Mouse (Mus musculus) hindbrain, embryonic 15.5 days (tissue): ENCODE data around the gene Aida. TPM values are rescaled to one million over a fixed set of nuclear protein-coding genes. Genes with fewer than 3 reads are reported as not detected.

Source experiments
- ATAC-seq: fragments of 200-750 bp; cut with Nextera tagmentation; 2 replicates; pipeline ENCODE4 v1.8.0; 2017; ENCODE audit warnings: low read depth, moderate number of reproducible peaks, moderate TSS enrichment; ENCODE audit not compliant: low FRiP score
- H3K27ac ChIP-seq: fragments of 300-500 bp; sonication (generic); replicated peaks from 2 replicates; pipeline ENCODE4 v1.5.1; 2015; ENCODE audit warnings: mild to moderate bottlenecking, inconsistent platforms
- H3K27me3 ChIP-seq: fragments of 300-500 bp; sonication (generic); 2 replicates; pipeline ENCODE4 v1.6.1; 2015; ENCODE audit warnings: control low read depth, inconsistent platforms
- H3K36me3 ChIP-seq: fragments of 300-500 bp; sonication (generic); 2 replicates; pipeline ENCODE4 v1.6.1; 2015; ENCODE audit warnings: control low read depth, inconsistent platforms
- H3K4me1 ChIP-seq: fragments of 300-500 bp; sonication (generic); replicated peaks from 2 replicates; pipeline ENCODE4 v1.6.1; 2015; ENCODE audit warnings: control low read depth, inconsistent platforms
- H3K4me2 ChIP-seq: fragments of 300-500 bp; sonication (generic); 2 replicates; pipeline ENCODE4 v1.6.1; 2015; ENCODE audit warnings: moderate library complexity, mild to moderate bottlenecking, inconsistent platforms
- H3K4me3 ChIP-seq: fragments of 300-500 bp; sonication (generic); 2 replicates; pipeline ENCODE4 v1.5.1; 2015; ENCODE audit warnings: mild to moderate bottlenecking, inconsistent platforms
- H3K9ac ChIP-seq: fragments of 300-500 bp; sonication (generic); 2 replicates; pipeline ENCODE4 v1.6.1; 2015; ENCODE audit warnings: inconsistent platforms
- H3K9me3 ChIP-seq: fragments of 300-500 bp; sonication (generic); 2 replicates; pipeline ENCODE4 v1.6.1; 2016; ENCODE audit warnings: control low read depth, inconsistent platforms
- WGBS: fragments of 180-500 bp; shearing (Covaris S2); methylation state at CpG from one replicate; pipeline ENCODE4 v1.1.7; 2015; 5-methylcytosine and 5-hydroxymethylcytosine counted together
- polyA plus RNA-seq: library from polyadenylated mRNA; unstranded; fragments of >200 nt; fragmentation: Nextera tagmentation; extraction: Ambion mirVana; gene quantifications from 2 replicates; pipeline ENCODE4 v1.2.1, GENCODE M21; 2015

The Aida gene
- polyA plus RNA-seq = 60.4 and 61.1 TPM in 2 replicates

- 1% methylated on average over 26 of the region's 26 CpGs for WGBS
- Histone ChIP-seq H3K9me3 (no peaks in the 10 kb centered on the region), H3K4me2 (peak within 1 kb of the TSS; percentile 56), H3K4me3 (peak within 1 kb of the TSS; percentile 48), H3K9ac (peak within 1 kb of the TSS; percentile 60), H3K27ac (peak within 1 kb of the TSS; percentile 86), H3K4me1 (peaks cover 4% of the 10 kb centered on the region; the same call in 1 of the 2 replicates), H3K36me3 (0 out of 2 replicates have a peak, but pooled peaks cover 7% of the 10 kb centered on the region), H3K27me3 (no peaks in the 10 kb centered on the region)
- peak; percentile 9 for ATAC-seq
Measured at GRCm38 (mm10) chr1:183296465-183296864, at the start of gene Aida. Gene Aida, plus strand, starts transcription at chr1:183296590.

GRCm38 (mm10) chr1:183248144-183248543, 48.2 kb upstream of the Aida start:
- Histone ChIP-seq H3K9ac (no peak overlapping the region), H3K9me3 (no peaks in the 10 kb centered on the region), H3K4me1 (peaks cover 8% of the 10 kb centered on the region), H3K36me3 (no peaks in the 10 kb centered on the region), H3K4me2 (no peak overlapping the region), H3K27me3 (no peaks in the 10 kb centered on the region), H3K27ac (no peak overlapping the region), H3K4me3 (no peak overlapping the region)
- WGBS = 52% methylated on average over 1 of the region's 1 CpGs
- no peak for ATAC-seq

- H3K9ac ChIP-seq = no peak overlapping the region
- WGBS = 54% methylated on average over 4 of the region's 4 CpGs
- H3K4me3 ChIP-seq = no peak overlapping the region
- no peaks in the 10 kb centered on the region for H3K36me3 ChIP-seq
- ATAC-seq = no peak
- H3K9me3 ChIP-seq = no peaks in the 10 kb centered on the region
- H3K4me2 ChIP-seq = no peak overlapping the region
- no peaks in the 10 kb centered on the region for H3K27me3 ChIP-seq
- peaks cover 8% of the 10 kb centered on the region for H3K4me1 ChIP-seq
- no peak overlapping the region for H3K27ac ChIP-seq
Measured at GRCm38 (mm10) chr1:183250612-183251011, 45.8 kb upstream of the Aida start.

- H3K36me3 ChIP-seq = no peaks in the 10 kb centered on the region
- H3K4me2 ChIP-seq = no peak overlapping the region
- H3K27ac ChIP-seq = no peak overlapping the region
- no peak for ATAC-seq
- H3K9ac ChIP-seq = no peak overlapping the region
- H3K4me3 ChIP-seq = no peak overlapping the region
- peaks cover 8% of the 10 kb centered on the region for H3K4me1 ChIP-seq
- H3K9me3 ChIP-seq = no peaks in the 10 kb centered on the region
- 79% methylated on average over 2 of the region's 2 CpGs for WGBS
- H3K27me3 ChIP-seq = no peaks in the 10 kb centered on the region
Measured at GRCm38 (mm10) chr1:183251818-183252217, 44.6 kb upstream of the Aida start.

GRCm38 (mm10) chr1:183252574-183252973, 43.8 kb upstream of the Aida start:
- no peak overlapping the region for H3K9ac ChIP-seq
- no peak overlapping the region for H3K4me2 ChIP-seq
- no peak overlapping the region for H3K4me3 ChIP-seq
- H3K27ac ChIP-seq = no peak overlapping the region
- 28% methylated on average over 10 of the region's 10 CpGs for WGBS
- H3K36me3 ChIP-seq = no peaks in the 10 kb centered on the region
- no peaks in the 10 kb centered on the region for H3K9me3 ChIP-seq
- no peak for ATAC-seq
- peaks cover 8% of the 10 kb centered on the region for H3K4me1 ChIP-seq
- H3K27me3 ChIP-seq = no peaks in the 10 kb centered on the region

- Histone ChIP-seq H3K27ac (no peak overlapping the region), H3K4me2 (no peak overlapping the region), H3K9me3 (no peaks in the 10 kb centered on the region), H3K4me1 (no peaks in the 10 kb centered on the region), H3K27me3 (no peaks in the 10 kb centered on the region), H3K4me3 (no peak overlapping the region), H3K36me3 (no peaks in the 10 kb centered on the region), H3K9ac (no peak overlapping the region)
- ATAC-seq = no peak
- 76% methylated on average over 13 of the region's 13 CpGs for WGBS
Measured at GRCm38 (mm10) chr1:183264145-183265008, 32.0 kb upstream of the Aida start.

- Histone ChIP-seq H3K4me2 (no peak overlapping the region), H3K4me1 (no peaks in the 10 kb centered on the region), H3K27me3 (no peaks in the 10 kb centered on the region), H3K9ac (no peak overlapping the region), H3K36me3 (no peaks in the 10 kb centered on the region), H3K27ac (no peak overlapping the region), H3K9me3 (no peaks in the 10 kb centered on the region), H3K4me3 (no peak overlapping the region)
- ATAC-seq = no peak
- 79% methylated on average over 14 of the region's 14 CpGs for WGBS
Measured at GRCm38 (mm10) chr1:183265921-183266467, 30.4 kb upstream of the Aida start.

GRCm38 (mm10) chr1:183267666-183268065, 28.7 kb upstream of the Aida start:
- Histone ChIP-seq H3K4me1 (no peaks in the 10 kb centered on the region), H3K9ac (no peak overlapping the region), H3K27me3 (no peaks in the 10 kb centered on the region), H3K27ac (no peak overlapping the region), H3K4me3 (no peak overlapping the region), H3K4me2 (no peak overlapping the region), H3K9me3 (no peaks in the 10 kb centered on the region), H3K36me3 (no peaks in the 10 kb centered on the region)
- 82% methylated on average over 6 of the region's 6 CpGs for WGBS
- no peak for ATAC-seq

GRCm38 (mm10) chr1:183272867-183273818, 23.2 kb upstream of the Aida start:
- H3K27me3 ChIP-seq = no peaks in the 10 kb centered on the region
- no peaks in the 10 kb centered on the region for H3K4me1 ChIP-seq
- 66% methylated on average over 10 of the region's 10 CpGs for WGBS
- no peak overlapping the region for H3K4me3 ChIP-seq
- 0 out of 2 replicates have a peak, but pooled peaks cover 9% of the 10 kb centered on the region for H3K36me3 ChIP-seq
- ATAC-seq = no peak
- no peaks in the 10 kb centered on the region for H3K9me3 ChIP-seq
- no peak overlapping the region for H3K4me2 ChIP-seq
- H3K9ac ChIP-seq = no peak overlapping the region
- H3K27ac ChIP-seq = no peak overlapping the region

- Histone ChIP-seq H3K27me3 (no peaks in the 10 kb centered on the region), H3K4me1 (no peaks in the 10 kb centered on the region), H3K27ac (no peak overlapping the region), H3K4me3 (no peak overlapping the region), H3K9me3 (no peaks in the 10 kb centered on the region), H3K36me3 (peaks cover 18% of the 10 kb centered on the region; the same call in 1 of the 2 replicates), H3K4me2 (no peak overlapping the region), H3K9ac (no peak overlapping the region)
- no peak; the same call in 1 of the 2 replicates for ATAC-seq
- WGBS = 68% methylated on average over 3 of the region's 3 CpGs
Measured at GRCm38 (mm10) chr1:183274385-183274784, 22.0 kb upstream of the Aida start.

GRCm38 (mm10) chr1:183275763-183276162, 20.6 kb upstream of the Aida start:
- ATAC-seq = no peak
- WGBS = 86% methylated on average over 5 of the region's 5 CpGs
- H3K4me1 ChIP-seq = no peaks in the 10 kb centered on the region
- H3K9me3 ChIP-seq = no peaks in the 10 kb centered on the region
- H3K9ac ChIP-seq = no peak overlapping the region
- H3K27ac ChIP-seq = no peak overlapping the region
- H3K4me2 ChIP-seq = no peak overlapping the region
- no peaks in the 10 kb centered on the region for H3K27me3 ChIP-seq
- H3K4me3 ChIP-seq = no peak overlapping the region
- peaks cover 30% of the 10 kb centered on the region for H3K36me3 ChIP-seq
